Mouse (Mus musculus) leukemia stem cell, adult 10-12 weeks (primary cell): ENCODE data around the gene Tgfb1. TPM values are rescaled to one million over a fixed set of nuclear protein-coding genes. Genes with fewer than 3 reads are reported as not detected.

Source experiments
- polyA plus RNA-seq: library from polyadenylated mRNA; stranded (reverse); fragments of >175 nt; gene quantifications from 2 replicates; pipeline ENCODE4 v1.2.3, GENCODE M21; 2012; ENCODE audit warnings: low replicate concordance

The Tgfb1 gene
- 953 and 1,098 TPM in 2 replicates for polyA plus RNA-seq

DNA sequence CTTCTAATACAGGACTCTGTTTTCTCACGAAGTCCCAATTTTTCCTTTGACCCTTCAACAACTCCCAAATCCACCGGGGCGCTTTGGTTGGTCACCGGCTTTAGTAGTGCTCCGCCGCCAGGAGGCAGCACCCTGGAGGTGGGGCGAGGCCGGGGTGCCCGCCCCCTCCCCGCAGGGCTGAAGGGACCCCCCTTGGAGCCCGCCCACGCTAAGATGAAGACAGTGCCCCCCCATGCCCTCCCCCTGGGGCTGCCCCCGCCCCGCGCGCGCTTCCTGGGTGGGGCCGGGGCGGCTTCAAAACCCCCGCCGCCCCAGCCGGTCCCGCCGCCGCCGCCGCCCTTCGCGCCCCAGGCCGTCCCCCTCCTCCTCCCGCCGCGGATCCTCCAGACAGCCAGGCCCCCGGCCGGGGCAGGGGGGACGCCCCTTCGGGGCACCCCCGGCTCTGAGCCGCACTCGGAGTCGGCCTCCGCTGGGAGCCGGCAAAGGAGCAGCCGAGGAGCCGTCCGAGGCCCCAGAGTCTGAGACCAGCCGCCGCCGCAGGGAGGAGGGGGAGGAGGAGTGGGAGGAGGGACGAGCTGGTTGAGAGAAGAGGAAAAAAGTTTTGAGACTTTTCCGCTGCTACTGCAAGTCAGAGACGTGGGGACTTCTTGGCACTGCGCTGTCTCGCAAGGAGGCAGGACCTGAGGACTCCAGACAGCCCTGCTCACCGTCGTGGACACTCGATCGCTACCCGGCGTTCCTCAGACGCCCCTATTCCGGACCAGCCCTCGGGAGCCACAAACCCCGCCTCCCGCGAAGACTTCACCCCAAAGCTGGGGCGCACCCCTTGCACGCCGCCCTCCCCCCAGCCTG, at the start of gene Tgfb1:
Gene Tgfb1, plus strand, starts transcription at position 323 of the 852 bp plus-strand sequence.

DNA sequence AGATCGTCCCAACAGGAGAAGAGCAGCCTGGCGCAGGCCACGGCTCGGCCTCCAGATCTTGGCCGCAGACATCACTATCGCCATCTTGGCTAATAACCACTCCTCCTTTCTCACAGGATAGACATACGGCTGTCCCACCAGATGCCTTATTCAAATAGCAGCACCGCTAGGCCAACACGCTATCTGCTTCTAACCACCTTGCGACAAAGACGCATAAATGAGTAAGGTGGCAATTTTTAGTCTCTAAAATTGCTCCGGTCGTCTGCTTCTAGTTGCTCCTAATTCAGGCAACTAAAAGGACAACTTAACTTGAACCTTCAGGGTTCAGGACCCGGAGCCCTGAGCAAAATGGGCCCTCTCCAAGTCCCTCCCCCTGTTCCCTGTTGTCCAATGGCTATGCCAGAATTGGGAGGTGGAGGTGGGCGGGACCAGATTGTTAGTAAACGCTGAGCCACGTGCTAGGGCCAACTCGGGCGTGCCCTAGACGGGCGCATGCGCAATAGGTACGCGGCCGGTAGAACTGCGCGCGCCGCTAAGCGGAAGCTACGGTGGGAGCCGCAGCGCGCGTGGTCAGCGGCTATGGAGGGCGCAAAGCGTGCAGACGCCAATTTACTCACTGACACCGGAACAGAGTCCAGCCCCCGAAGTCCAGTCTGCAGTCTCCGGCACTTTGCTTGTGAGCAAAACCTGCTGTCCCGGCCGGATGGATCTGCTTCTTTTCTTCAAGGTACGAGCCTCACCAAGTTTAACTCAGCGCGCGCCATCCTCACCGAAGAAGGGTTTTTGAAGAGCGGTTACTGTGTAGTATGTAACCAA, 27.9 kb upstream of the Tgfb1 start, which contains the start of the genes Bckdha and Exosc5:
Gene Bckdha, minus strand, starts transcription at position 325 of the 816 bp plus-strand sequence.
Gene Exosc5, plus strand, starts transcription at position 508 of the 816 bp plus-strand sequence.

DNA sequence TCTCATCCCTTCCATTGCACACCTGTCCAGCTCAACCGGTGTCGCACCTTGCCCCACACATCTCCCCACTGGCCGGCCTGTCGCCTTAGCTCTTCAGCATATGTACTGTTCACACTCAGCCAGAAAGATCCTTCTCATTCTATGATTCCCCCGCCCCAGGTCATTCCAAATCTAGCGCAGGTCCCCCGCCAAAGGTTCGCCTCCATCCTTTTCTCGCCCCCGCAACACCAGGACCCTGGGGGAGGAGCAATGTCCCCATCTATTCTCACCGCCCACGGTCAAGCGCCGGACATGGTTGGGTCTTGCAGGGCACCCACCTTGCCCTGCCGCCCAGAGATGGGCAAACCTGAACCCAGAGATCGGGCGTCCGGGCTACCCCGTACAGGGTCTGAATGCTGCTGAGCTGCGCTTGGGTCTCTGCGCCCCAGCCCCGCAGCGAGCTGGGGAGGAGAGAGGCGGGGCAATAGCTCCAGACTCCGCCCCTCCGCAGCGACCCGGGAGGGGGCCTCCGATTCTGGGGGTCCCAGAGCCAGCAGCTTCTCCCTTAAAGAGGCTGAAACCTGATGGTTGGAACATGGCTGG, 12.0 kb upstream of the Tgfb1 start, which contains the start of gene Tmem91:
Gene Tmem91, minus strand, starts transcription at position 448 of the 582 bp plus-strand sequence.

DNA sequence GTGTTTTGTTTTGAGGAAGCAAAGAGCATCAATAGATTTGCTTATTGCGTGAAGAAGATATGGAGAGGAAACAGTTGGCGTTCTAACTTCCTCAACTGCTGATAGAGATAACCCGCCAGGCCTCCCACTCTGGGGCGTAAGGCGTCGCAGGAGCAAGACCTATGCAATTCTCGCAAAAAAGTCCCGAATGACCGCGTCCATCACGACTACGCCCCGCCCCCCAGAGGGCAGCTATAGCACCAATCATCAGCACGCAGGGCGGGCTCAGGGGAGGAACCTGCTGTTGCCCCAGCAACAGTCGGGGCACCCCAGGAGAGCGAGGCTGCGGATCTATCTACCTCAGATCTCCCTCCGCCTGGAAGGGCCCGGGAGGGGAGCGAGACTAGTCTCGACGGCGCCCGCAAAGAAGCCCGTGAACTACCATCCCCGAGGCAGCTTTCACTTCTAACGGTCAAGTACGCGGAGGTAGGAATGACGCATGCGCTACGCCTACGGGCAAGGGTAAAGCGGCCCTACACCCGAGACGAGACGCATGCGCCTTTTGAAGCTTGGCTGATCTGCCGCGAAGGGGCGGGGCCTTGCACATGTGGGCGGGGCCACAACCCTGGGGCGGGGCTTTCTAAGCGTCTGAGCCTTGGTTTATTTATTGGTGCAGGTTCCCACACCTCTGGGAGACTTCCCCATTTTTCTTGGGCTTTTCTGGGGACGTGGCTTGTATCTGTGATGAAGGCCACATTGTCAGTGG, 6.1 kb upstream of the Tgfb1 start, which contains the start of gene B9d2:
Gene B9d2, plus strand, starts transcription at position 267 of the 745 bp plus-strand sequence.

DNA sequence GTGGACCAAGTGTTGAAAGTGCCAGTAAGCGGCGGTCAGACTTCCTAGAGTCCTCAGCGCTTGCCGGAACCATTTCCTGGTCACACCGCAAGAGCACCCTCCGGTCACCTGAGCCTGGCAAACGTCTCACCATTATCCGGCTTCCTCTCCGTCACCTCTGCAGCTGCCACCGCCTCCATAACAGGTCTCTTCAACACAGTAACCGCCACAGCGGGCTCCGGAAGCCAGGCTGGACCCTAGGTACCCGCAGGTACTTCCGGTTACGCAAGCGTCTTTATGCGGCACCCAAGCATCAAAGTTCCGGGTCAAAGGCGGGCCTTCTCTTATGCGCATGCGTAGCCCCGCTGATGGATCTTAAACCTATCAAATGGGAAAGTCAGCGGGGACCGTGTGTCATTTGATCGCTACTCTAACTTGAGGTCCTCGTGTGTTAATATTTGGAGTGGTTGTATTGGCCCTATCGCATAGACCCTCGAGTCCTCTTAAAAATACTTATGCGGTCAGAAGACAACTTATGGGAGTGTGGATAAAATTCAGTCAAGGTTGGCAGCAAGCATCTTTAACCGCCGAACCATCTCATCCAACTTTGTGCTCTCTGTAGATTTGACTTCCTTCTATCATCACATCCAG, 32.1 kb downstream of the Tgfb1 start, which contains the start of gene Ccdc97:
Gene Ccdc97, minus strand, starts transcription at position 301 of the 630 bp plus-strand sequence.

Other genes starting within 250 kb of the Tgfb1 start
- gene Ceacam1, start 209.4 kb upstream of the Tgfb1 start, polyA plus RNA-seq, result 1.1 TPM in 2 replicates
- 0.09 TPM in 1 of 2 replicates, not detected in the other for gene Ceacam2, start 147.1 kb upstream of the Tgfb1 start, polyA plus RNA-seq
- not detected in 2 replicates for gene Erich4, start 71.1 kb upstream of the Tgfb1 start, polyA plus RNA-seq
- gene Dmac2, start 67.6 kb upstream of the Tgfb1 start, polyA plus RNA-seq, result 19.1 and 28.8 TPM in 2 replicates
- gene B3gnt8, start 60.3 kb upstream of the Tgfb1 start, polyA plus RNA-seq, result 10.3 and 11.6 TPM in 2 replicates
- 18.0 and 23.7 TPM in 2 replicates for gene Bckdha, start 28.0 kb upstream of the Tgfb1 start, polyA plus RNA-seq
- 261 and 447 TPM in 2 replicates for gene Exosc5, start 27.8 kb upstream of the Tgfb1 start, polyA plus RNA-seq
- 0.64 and 1.3 TPM in 2 replicates for gene Tmem91, start 11.8 kb upstream of the Tgfb1 start, polyA plus RNA-seq
- 53.1 and 60.9 TPM in 2 replicates for gene B9d2, start 6.2 kb upstream of the Tgfb1 start, polyA plus RNA-seq
- gene Ccdc97, start 32.1 kb downstream of the Tgfb1 start, polyA plus RNA-seq, result 123 and 137 TPM in 2 replicates
- 313 and 325 TPM in 2 replicates for gene Hnrnpul1, start 67.8 kb downstream of the Tgfb1 start, polyA plus RNA-seq
- 107 and 138 TPM in 2 replicates for gene Axl, start 101.7 kb downstream of the Tgfb1 start, polyA plus RNA-seq
- gene Cyp2s1, start 129.9 kb downstream of the Tgfb1 start, polyA plus RNA-seq, result 0.10 and 0.66 TPM in 2 replicates
- 0.09 TPM in 1 of 2 replicates, not detected in the other for gene Cyp2b10, start 210.6 kb downstream of the Tgfb1 start, polyA plus RNA-seq